13 mouse cellular contexts compared by ENCODE assay signal in the genomic region with DNA sequence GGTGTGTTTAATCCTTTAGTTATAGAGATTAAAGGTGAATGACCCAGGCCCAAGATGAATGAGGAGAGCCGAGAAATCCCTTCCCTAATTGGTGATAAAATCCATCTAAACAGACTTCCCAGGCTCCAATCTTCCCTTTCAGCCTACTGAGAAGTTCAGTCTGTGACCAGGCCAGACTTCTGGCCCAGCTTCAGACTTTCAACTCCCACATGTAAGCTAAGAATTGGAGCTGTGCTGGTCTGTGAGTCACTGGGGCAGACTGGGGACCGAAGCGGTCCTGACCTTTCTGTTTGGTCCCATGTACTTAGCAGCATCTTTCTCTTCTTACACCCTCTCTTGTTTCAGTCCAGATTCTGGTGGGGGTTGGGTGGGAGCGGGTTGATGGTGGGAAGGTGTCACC. TPM values are rescaled to one million over a fixed set of nuclear protein-coding genes. Genes with fewer than 3 reads are reported as not detected.
DNase-seq lines count a peak whose midpoint lies in the region.
"Had no signal": no experiment of that assay in that cellular context is flagged by ENCODE, and none has a peak within 500 bp of the region (broad histone marks: within the 10 kb centered on the region; RNA-seq: fewer than 3 reads in every experiment).

No protein-coding gene starts in this region.

- peak; percentile 23 to 34 for DNase-seq in heart, adult 18-20 months
- DNase-seq in heart, postnatal 14 days = no peak
- DNase-seq in kidney, postnatal 10 days = peak; percentile 39
- DNase-seq in kidney, adult 8-10 months = no peak
- DNase-seq in lung, postnatal 10 days = peak; percentile 18
- no peak for DNase-seq in lung, postnatal 25 days (ENCODE audit: low spot score)
- DNase-seq in skeletal muscle tissue, adult 2 months (ENCODE audit: low read depth, low spot score) = peak; percentile 26
- DNase-seq: adrenal gland, postnatal 25 days; cerebellum, adult 18-20 months; cerebellum, postnatal 36 days; forebrain, postnatal 0 days; thymus, adult 2 months had no signal

- intact Hi-C loops in heart, postnatal 14 days (cut with DNase I) = no loop called here

RNA-seq across cellular contexts. Expression of gene Ankrd55, which starts 50.3 kb away (rescaled TPM):
- 1 to 10 TPM; 1.3 to 2.3 TPM for total RNA-seq in heart, adult 18-20 months (2021)
- under 1 TPM; 0.19 to 0.29 TPM for total RNA-seq in heart, postnatal 14 days (2021)
- total RNA-seq: monocyte, adult 5-6 weeks had no signal

Comparison
In these comparisons a context has a peak if more than half of its experiments do, and no peak if none do; other contexts are left out.
1. DNase-seq: peak in heart, adult 18-20 months (2 of 2), kidney, postnatal 10 days (single experiment), lung, postnatal 10 days (single experiment) and skeletal muscle tissue, adult 2 months (single experiment); none in heart, postnatal 14 days (0 of 2), kidney, adult 8-10 months (0 of 2) and lung, postnatal 25 days (single experiment).